Mouse (Mus musculus) CH12.LX (cell line): Measurements from ENCODE around the gene Olfr1457. TPM values are rescaled to one million over a fixed set of nuclear protein-coding genes. Genes with fewer than 3 reads are reported as not detected.

Experiments
- DNase-seq: peaks from one replicate; pipeline ENCODE4 v3.0.0-alpha.2; 2013; ENCODE audit errors: extremely low read depth
- H3K27ac ChIP-seq: 2 replicates; pipeline ENCODE4 v1.5.1; 2012; ENCODE audit warnings: low read depth, mild to moderate bottlenecking, control low read depth, moderate library complexity; ENCODE audit not compliant: insufficient read depth
- H3K27me3 ChIP-seq: replicated peaks from 2 replicates; pipeline ENCODE3; 2012; ENCODE audit warnings: inconsistent platforms
- H3K36me3 ChIP-seq, 2 experiments: replicated peaks in 1 of 2; 2 replicates each; pipeline versions ENCODE3 to v1.6.1; 2012; ENCODE audit warnings: inconsistent platforms in 1 of 2, low read length in 1 of 2, mild to moderate bottlenecking in 1 of 2, mixed read lengths in 1 of 2, moderate library complexity in 1 of 2; ENCODE audit not compliant: control insufficient read depth in 1 of 2, insufficient read depth in 1 of 2
- H3K4me1 ChIP-seq, 2 experiments: 2 replicates each; pipeline ENCODE4 v1.6.1; 2012; ENCODE audit warnings: inconsistent platforms in 1 of 2, moderate library complexity in 1 of 2; ENCODE audit not compliant: insufficient read depth in 2 of 2, control insufficient read depth in 1 of 2
- H3K4me2 ChIP-seq: 2 replicates; pipeline ENCODE4 v1.6.1; 2012; ENCODE audit warnings: low read depth, mild to moderate bottlenecking, control low read depth; ENCODE audit not compliant: poor library complexity, insufficient read depth, severe bottlenecking
- H3K4me3 ChIP-seq, 3 experiments: fragments of 150-350 bp in 1 of 3; sonication (generic) in 1 of 3; replicated peaks in 1 of 3; 2 replicates each; pipeline versions ENCODE3 to v1.5.1; 2011 to 2012; ENCODE audit warnings: low read depth in 2 of 3, low read length in 2 of 3, mild to moderate bottlenecking in 2 of 3, moderate library complexity in 2 of 3, control low read depth in 1 of 3, improper control_type of control experiment in 1 of 3, inconsistent platforms in 1 of 3, mixed read lengths in 1 of 3; ENCODE audit not compliant: poor library complexity in 1 of 3
- H3K79me2 ChIP-seq: replicated peaks from 2 replicates; pipeline ENCODE4 v1.6.1; 2012; ENCODE audit warnings: mild to moderate bottlenecking, moderate library complexity; ENCODE audit not compliant: control insufficient read depth, poor library complexity, insufficient read depth, severe bottlenecking; ENCODE audit errors: extremely low read depth
- H3K9ac ChIP-seq: 2 replicates; pipeline ENCODE4 v1.6.1; 2012; ENCODE audit warnings: low read depth, mild to moderate bottlenecking, control low read depth, moderate library complexity; ENCODE audit not compliant: insufficient read depth
- H3K9me3 ChIP-seq: replicated peaks from 2 replicates; pipeline ENCODE3; 2012; ENCODE audit warnings: low read length, inconsistent platforms, mixed read lengths
- CHD2 ChIP-seq: IDR thresholded peaks from 2 replicates; pipeline ENCODE4 v1.6.1; 2011; ENCODE audit warnings: low read length, improper control_type of control experiment
- E2F4 ChIP-seq: IDR thresholded peaks from 2 replicates; pipeline ENCODE4 v1.6.1; 2011; ENCODE audit warnings: low read depth, low read length, improper control_type of control experiment; ENCODE audit not compliant: insufficient replicate concordance
- JUND ChIP-seq: conservative IDR thresholded peaks from 2 replicates; pipeline ENCODE4 v1.6.1; 2011; ENCODE audit warnings: low read depth, low read length, improper control_type of control experiment
- MAFK ChIP-seq: IDR thresholded peaks from 2 replicates; pipeline ENCODE4 v1.6.1; 2011; ENCODE audit warnings: low read length, improper control_type of control experiment; ENCODE audit not compliant: insufficient replicate concordance
- PAX5 ChIP-seq: IDR thresholded peaks from 2 replicates; pipeline ENCODE4 v1.6.1; 2012; ENCODE audit warnings: low read length, inconsistent platforms, mixed read lengths
- POLR2AphosphoS2 ChIP-seq: IDR thresholded peaks from 2 replicates; pipeline ENCODE4 v1.6.1; 2011; ENCODE audit warnings: low read depth, low read length, improper control_type of control experiment
- RAD21 ChIP-seq: IDR thresholded peaks from 2 replicates; pipeline ENCODE4 v1.6.1; 2011; ENCODE audit warnings: low read depth, mild to moderate bottlenecking, low read length, improper control_type of control experiment, moderate library complexity
- RCOR1 ChIP-seq: conservative IDR thresholded peaks from 2 replicates; pipeline ENCODE4 v1.6.1; 2012; ENCODE audit warnings: low read depth, mild to moderate bottlenecking, inconsistent platforms, low read length, improper control_type of control experiment
- TBP ChIP-seq: conservative IDR thresholded peaks from 2 replicates; pipeline ENCODE4 v1.6.1; 2011; ENCODE audit warnings: low read depth, low read length, improper control_type of control experiment
- UBTF ChIP-seq: IDR thresholded peaks from 2 replicates; pipeline ENCODE4 v1.6.1; 2012; ENCODE audit warnings: low read depth, mild to moderate bottlenecking, inconsistent platforms, low read length, improper control_type of control experiment, moderate library complexity
- ZKSCAN1 ChIP-seq: IDR thresholded peaks from 2 replicates; pipeline ENCODE4 v1.6.1; 2012; ENCODE audit warnings: low read depth, inconsistent platforms, low read length, improper control_type of control experiment, borderline replicate concordance
- ZNF384 ChIP-seq: IDR thresholded peaks from 2 replicates; pipeline ENCODE4 v1.6.1; 2012; ENCODE audit warnings: low read depth, low read length, improper control_type of control experiment, inconsistent platforms
- dilution Hi-C: fragments of 300-500 bp; cut with MboI; formaldehyde crosslinking; loops from 2 replicates; pipeline ENCODE4 v1.14.3; 2020; ENCODE audit warnings: low sequenced_read_pairs; ENCODE audit not compliant: extremely low pct_unique_long_range_greater_than_20kb, extremely low pct_ligation_motif_present
- in situ Hi-C: fragments of 300-500 bp; cut with MboI; formaldehyde crosslinking; loops from 3 replicates; pipeline ENCODE4 v1.14.3; 2019; ENCODE audit warnings: low sequenced_read_pairs, low pct_ligation_motif_present, low pct_unique_long_range_greater_than_20kb, mixed read lengths
- polyA plus RNA-seq: library from polyadenylated mRNA; unstranded; fragments of >175 nt; gene quantifications from 2 replicates; pipeline ENCODE4 v1.2.1, GENCODE M21; 2012; ENCODE audit warnings: low read depth; ENCODE audit not compliant: insufficient read length
- total RNA-seq, 2 experiments: library from RNA; depleted of rRNA; stranded (reverse); fragments of 300-350 nt in 1 of 2; fragments of >200 nt in 1 of 2; gene quantifications; 2 replicates each; pipeline ENCODE4 v1.2.3; 2012 to 2014

The Olfr1457 gene
- total and polyA plus RNA-seq, 3 experiments, result not detected

- TF ChIP-seq TBP (no peak), MAFK (peak; percentile 54; the same call in 1 of the 2 replicates)
- no peak overlapping the region for H3K27ac ChIP-seq
- no peaks in the 10 kb centered on the region for H3K4me1 ChIP-seq
- in situ Hi-C loops (no loop called here), dilution Hi-C loops (no loop called here)
- no peak overlapping the region for H3K9ac ChIP-seq
- no peaks in the 10 kb centered on the region for H3K36me3 ChIP-seq
- H3K79me2 ChIP-seq, result no peaks in the 10 kb centered on the region
- H3K4me2 ChIP-seq, result no peak overlapping the region
- H3K27me3 ChIP-seq, result no peaks in the 10 kb centered on the region
- H3K9me3 ChIP-seq, result no peaks in the 10 kb centered on the region
- H3K4me3 ChIP-seq, result no peak overlapping the region
- no peak for DNase-seq
Measured at GRCm38 (mm10) chr19:13093908-13094307, 3.8 kb downstream of the Olfr1457 start.

DNA sequence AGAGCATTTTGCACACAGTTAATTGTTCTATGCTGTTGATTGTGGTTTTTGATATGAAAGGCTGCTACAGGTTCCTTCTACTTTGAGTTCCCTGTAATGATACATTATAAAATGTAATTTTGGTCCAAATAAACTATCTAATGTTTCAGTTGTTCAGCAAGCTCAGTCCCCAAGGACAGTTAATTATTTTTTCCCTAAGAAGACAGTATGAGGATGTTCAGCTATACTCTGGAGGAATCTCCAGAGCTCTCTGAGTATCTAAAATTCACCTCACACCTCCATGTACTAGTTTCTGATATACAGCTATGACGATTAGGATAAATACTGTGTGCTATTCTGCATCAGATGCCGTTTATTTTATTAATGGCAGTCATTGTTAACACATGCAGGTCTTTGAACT lies 37.4 kb downstream of the Olfr1457 start, which contains the start of gene Olfr1454:
Gene Olfr1454, plus strand, starts transcription at position 301 of the 400 bp plus-strand sequence.
- in situ Hi-C loops, result no loop called here
- H3K4me1 ChIP-seq, result no peaks in the 10 kb centered on the region
- no peaks in the 10 kb centered on the region for H3K79me2 ChIP-seq
- DNase-seq, result no peak
- no peak within 1 kb of the TSS for H3K4me2 ChIP-seq
- H3K27ac ChIP-seq, result no peak within 1 kb of the TSS
- no peak within 1 kb of the TSS for H3K9ac ChIP-seq
- no peak within 1 kb of the TSS for H3K4me3 ChIP-seq
- no peaks in the 10 kb centered on the region for H3K27me3 ChIP-seq
- TF ChIP-seq CHD2 (no peak), E2F4 (no peak), PAX5 (no peak), RAD21 (no peak), ZKSCAN1 (no peak), UBTF (no peak), RCOR1 (no peak), JUND (no peak), POLR2AphosphoS2 (no peak), ZNF384 (no peak)
- dilution Hi-C loops, result no loop called here
- H3K36me3 ChIP-seq, result no peaks in the 10 kb centered on the region
- no peaks in the 10 kb centered on the region for H3K9me3 ChIP-seq

Other genes with a start within 250 kb of the Olfr1457 start
- gene Olfr1444, start 240.6 kb downstream of the Olfr1457 start, total RNA-seq (2012; rRNA removed), result not detected in 2 replicates
- not detected in 2 replicates for gene Olfr1444, start 240.6 kb downstream of the Olfr1457 start, total RNA-seq (2014; rRNA removed)
- not detected in 2 replicates for gene Olfr1444, start 240.6 kb downstream of the Olfr1457 start, polyA plus RNA-seq
- gene Olfr1445, start 214.0 kb downstream of the Olfr1457 start, total RNA-seq (2012; rRNA removed), result not detected in 2 replicates
- not detected in 2 replicates for gene Olfr1445, start 214.0 kb downstream of the Olfr1457 start, total RNA-seq (2014; rRNA removed)
- not detected in 2 replicates for gene Olfr1445, start 214.0 kb downstream of the Olfr1457 start, polyA plus RNA-seq
- gene Olfr1446, start 204.4 kb downstream of the Olfr1457 start, total RNA-seq (2012; rRNA removed), result not detected in 2 replicates
- gene Olfr1446, start 204.4 kb downstream of the Olfr1457 start, total RNA-seq (2014; rRNA removed), result not detected in 2 replicates
- gene Olfr1446, start 204.4 kb downstream of the Olfr1457 start, polyA plus RNA-seq, result not detected in 2 replicates
- gene Olfr1447, start 194.1 kb downstream of the Olfr1457 start, total RNA-seq (2012; rRNA removed), result not detected in 2 replicates
- gene Olfr1447, start 194.1 kb downstream of the Olfr1457 start, total RNA-seq (2014; rRNA removed), result not detected in 2 replicates
- gene Olfr1447, start 194.1 kb downstream of the Olfr1457 start, polyA plus RNA-seq, result not detected in 2 replicates
- gene Olfr1448, start 173.5 kb downstream of the Olfr1457 start, total RNA-seq (2012; rRNA removed), result not detected in 2 replicates
- not detected in 2 replicates for gene Olfr1448, start 173.5 kb downstream of the Olfr1457 start, total RNA-seq (2014; rRNA removed)
- not detected in 2 replicates for gene Olfr1448, start 173.5 kb downstream of the Olfr1457 start, polyA plus RNA-seq
- gene Olfr1449, start 167.1 kb downstream of the Olfr1457 start, total RNA-seq (2012; rRNA removed), result not detected in 2 replicates
- gene Olfr1449, start 167.1 kb downstream of the Olfr1457 start, total RNA-seq (2014; rRNA removed), result not detected in 2 replicates
- gene Olfr1449, start 167.1 kb downstream of the Olfr1457 start, polyA plus RNA-seq, result not detected in 2 replicates
- gene Olfr1450, start 147.6 kb downstream of the Olfr1457 start, total RNA-seq (2012; rRNA removed), result not detected in 2 replicates
- not detected in 2 replicates for gene Olfr1450, start 147.6 kb downstream of the Olfr1457 start, total RNA-seq (2014; rRNA removed)
- gene Olfr1450, start 147.6 kb downstream of the Olfr1457 start, polyA plus RNA-seq, result not detected in 2 replicates
- gene Olfr1451, start 102.9 kb downstream of the Olfr1457 start, total RNA-seq (2012; rRNA removed), result not detected in 2 replicates
- gene Olfr1451, start 102.9 kb downstream of the Olfr1457 start, total RNA-seq (2014; rRNA removed), result not detected in 2 replicates
- not detected in 2 replicates for gene Olfr1451, start 102.9 kb downstream of the Olfr1457 start, polyA plus RNA-seq
- not detected in 2 replicates for gene Olfr1453, start 69.6 kb downstream of the Olfr1457 start, total RNA-seq (2012; rRNA removed)
- gene Olfr1453, start 69.6 kb downstream of the Olfr1457 start, total RNA-seq (2014; rRNA removed), result not detected in 2 replicates
- not detected in 2 replicates for gene Olfr1453, start 69.6 kb downstream of the Olfr1457 start, polyA plus RNA-seq
- not detected in 2 replicates for gene Olfr1454, start 37.3 kb downstream of the Olfr1457 start, total RNA-seq (2012; rRNA removed)
- gene Olfr1454, start 37.3 kb downstream of the Olfr1457 start, total RNA-seq (2014; rRNA removed), result not detected in 2 replicates
- gene Olfr1454, start 37.3 kb downstream of the Olfr1457 start, polyA plus RNA-seq, result not detected in 2 replicates
- not detected in 2 replicates for gene Olfr1458, start 8.9 kb upstream of the Olfr1457 start, total RNA-seq (2012; rRNA removed)
- not detected in 2 replicates for gene Olfr1458, start 8.9 kb upstream of the Olfr1457 start, total RNA-seq (2014; rRNA removed)
- gene Olfr1458, start 8.9 kb upstream of the Olfr1457 start, polyA plus RNA-seq, result not detected in 2 replicates
- not detected in 2 replicates for gene Olfr1459, start 51.7 kb upstream of the Olfr1457 start, total RNA-seq (2012; rRNA removed)
- gene Olfr1459, start 51.7 kb upstream of the Olfr1457 start, total RNA-seq (2014; rRNA removed), result not detected in 2 replicates
- gene Olfr1459, start 51.7 kb upstream of the Olfr1457 start, polyA plus RNA-seq, result 0.07 TPM in 1 of 2 replicates, not detected in the other
- not detected in 2 replicates for gene Olfr1461, start 65.1 kb upstream of the Olfr1457 start, total RNA-seq (2012; rRNA removed)
- not detected in 2 replicates for gene Olfr1461, start 65.1 kb upstream of the Olfr1457 start, total RNA-seq (2014; rRNA removed)
- not detected in 2 replicates for gene Olfr1461, start 65.1 kb upstream of the Olfr1457 start, polyA plus RNA-seq
- gene Olfr1462, start 87.8 kb upstream of the Olfr1457 start, total RNA-seq (2012; rRNA removed), result not detected in 2 replicates
- not detected in 2 replicates for gene Olfr1462, start 87.8 kb upstream of the Olfr1457 start, total RNA-seq (2014; rRNA removed)
- not detected in 2 replicates for gene Olfr1462, start 87.8 kb upstream of the Olfr1457 start, polyA plus RNA-seq
- not detected in 2 replicates for gene Olfr1463, start 133.4 kb upstream of the Olfr1457 start, total RNA-seq (2012; rRNA removed)
- gene Olfr1463, start 133.4 kb upstream of the Olfr1457 start, total RNA-seq (2014; rRNA removed), result not detected in 2 replicates
- gene Olfr1463, start 133.4 kb upstream of the Olfr1457 start, polyA plus RNA-seq, result not detected in 2 replicates
- not detected in 2 replicates for gene Olfr1465, start 217.7 kb upstream of the Olfr1457 start, total RNA-seq (2012; rRNA removed)
- gene Olfr1465, start 217.7 kb upstream of the Olfr1457 start, total RNA-seq (2014; rRNA removed), result not detected in 2 replicates
- not detected in 2 replicates for gene Olfr1465, start 217.7 kb upstream of the Olfr1457 start, polyA plus RNA-seq
- gene Olfr1466, start 241.0 kb upstream of the Olfr1457 start, total RNA-seq (2012; rRNA removed), result not detected in 2 replicates
- gene Olfr1466, start 241.0 kb upstream of the Olfr1457 start, total RNA-seq (2014; rRNA removed), result not detected in 2 replicates
- gene Olfr1466, start 241.0 kb upstream of the Olfr1457 start, polyA plus RNA-seq, result not detected in 2 replicates